Mouse (Mus musculus) testis, adult 2 months (tissue): ENCODE measurements around the gene D630045J12Rik. TPM values are rescaled to one million over a fixed set of nuclear protein-coding genes. Genes with fewer than 3 reads are reported as not detected.

ENCODE experiments used
- H3K27ac ChIP-seq: fragments of 200-500 bp; 2 replicates; pipeline ENCODE4 v1.5.1; 2012; ENCODE audit warnings: low read depth, low read length; ENCODE audit not compliant: control insufficient read depth, insufficient read depth
- H3K27me3 ChIP-seq: fragments of 200-500 bp; 2 replicates; pipeline ENCODE4 v1.6.1; 2012; ENCODE audit warnings: mild to moderate bottlenecking, low read length, moderate library complexity; ENCODE audit not compliant: control insufficient read depth, insufficient read depth
- H3K36me3 ChIP-seq: fragments of 200-500 bp; 2 replicates; pipeline ENCODE4 v1.6.1; 2012; ENCODE audit warnings: mild to moderate bottlenecking, low read length; ENCODE audit not compliant: control insufficient read depth, insufficient read depth
- H3K4me1 ChIP-seq: fragments of 200-500 bp; 2 replicates; pipeline ENCODE4 v1.6.1; 2012; ENCODE audit warnings: low read length; ENCODE audit not compliant: control insufficient read depth, insufficient read depth
- H3K4me3 ChIP-seq: fragments of 200-500 bp; 2 replicates; pipeline ENCODE4 v1.5.1; 2012; ENCODE audit warnings: low read depth, mild to moderate bottlenecking, low read length, moderate library complexity, mixed read lengths; ENCODE audit not compliant: control insufficient read depth
- CTCF ChIP-seq: fragments of 200-500 bp; IDR thresholded peaks from 2 replicates; pipeline ENCODE4 v1.5.1; 2012; ENCODE audit warnings: low read depth, mild to moderate bottlenecking, inconsistent platforms, low read length, moderate library complexity; ENCODE audit not compliant: control insufficient read depth, insufficient read depth, insufficient replicate concordance
- POLR2A ChIP-seq: fragments of 200-500 bp; IDR thresholded peaks from 2 replicates; pipeline ENCODE4 v1.6.1; 2012; ENCODE audit warnings: low read depth, mild to moderate bottlenecking, inconsistent platforms, low read length, moderate library complexity; ENCODE audit not compliant: control insufficient read depth
- polyA plus RNA-seq: library from polyadenylated mRNA; depleted of rRNA; stranded (reverse); fragments of >200 nt; gene quantifications from 2 replicates; pipeline ENCODE4 v1.2.3, GENCODE M21; 2012

D630045J12Rik gene
- polyA plus RNA-seq, 1 experiment: 3.4 TPM

GRCm38 (mm10) chr6:38201495-38201894 is 52.3 kb downstream of the D630045J12Rik start:
- Histone ChIP-seq H3K27ac (no peak overlapping the region), H3K4me3 (no peak overlapping the region), H3K36me3 (no peaks in the 10 kb centered on the region), H3K4me1 (no peaks in the 10 kb centered on the region), H3K27me3 (no peaks in the 10 kb centered on the region)
- TF ChIP-seq CTCF (no peak), POLR2A (no peak)

DNA sequence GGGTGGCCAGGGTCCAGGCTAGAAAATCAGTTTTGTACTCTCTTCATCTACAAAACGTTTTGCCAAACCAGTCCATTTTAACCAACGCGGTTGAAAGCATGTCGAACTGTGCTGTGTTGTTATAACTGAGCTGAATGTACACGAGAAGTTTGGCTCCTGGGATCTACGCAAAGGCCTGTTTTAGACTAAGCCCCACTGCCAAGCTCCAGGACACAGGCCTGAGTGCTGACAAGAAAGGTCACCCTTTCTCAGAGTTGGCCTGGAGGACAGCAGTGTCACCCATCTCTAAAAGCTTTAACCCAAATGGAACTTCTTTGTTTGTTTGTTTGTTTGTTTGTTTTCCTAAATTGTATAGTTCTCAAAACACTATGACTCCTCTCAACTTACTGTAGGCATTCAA is 54.2 kb downstream of the D630045J12Rik start:
- Histone ChIP-seq H3K27ac (no peak overlapping the region), H3K4me3 (no peak overlapping the region), H3K4me1 (no peaks in the 10 kb centered on the region), H3K36me3 (no peaks in the 10 kb centered on the region), H3K27me3 (no peaks in the 10 kb centered on the region)
- TF ChIP-seq CTCF (no peak), POLR2A (no peak)

GRCm38 (mm10) chr6:38198727-38199126 is 55.1 kb downstream of the D630045J12Rik start:
- no peaks in the 10 kb centered on the region for H3K27me3 ChIP-seq
- H3K4me1 ChIP-seq: no peaks in the 10 kb centered on the region
- no peaks in the 10 kb centered on the region for H3K36me3 ChIP-seq
- TF ChIP-seq CTCF (no peak), POLR2A (no peak)
- no peak overlapping the region for H3K4me3 ChIP-seq
- no peak overlapping the region for H3K27ac ChIP-seq

- H3K4me3 ChIP-seq: no peak overlapping the region
- H3K4me1 ChIP-seq: no peaks in the 10 kb centered on the region
- H3K27me3 ChIP-seq: no peaks in the 10 kb centered on the region
- TF ChIP-seq CTCF (no peak), POLR2A (no peak)
- no peak overlapping the region for H3K27ac ChIP-seq
- no peaks in the 10 kb centered on the region for H3K36me3 ChIP-seq
These were observed 57.3 kb downstream of the D630045J12Rik start for GRCm38 (mm10) chr6:38196266-38197189.

DNA sequence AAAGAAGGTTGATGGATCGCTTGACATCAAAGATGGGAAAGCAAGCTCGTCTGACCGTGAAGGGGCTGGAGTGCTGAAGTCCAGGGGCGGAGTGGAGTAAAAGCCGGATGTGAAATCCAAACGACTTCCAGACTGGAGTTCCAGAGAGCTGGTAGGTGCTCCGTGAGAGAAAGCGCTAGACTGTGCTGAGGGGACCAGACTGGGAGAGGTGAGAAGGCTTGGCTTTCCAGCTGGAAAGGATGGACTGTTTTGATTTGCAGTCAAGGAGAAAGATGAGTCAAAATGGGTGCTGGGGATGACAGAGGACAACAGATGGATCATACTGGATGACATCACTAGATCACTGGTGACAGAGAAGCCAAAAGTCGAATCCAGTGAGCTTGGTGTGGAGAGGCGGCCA is 58.5 kb downstream of the D630045J12Rik start:
- Histone ChIP-seq H3K4me3 (no peak overlapping the region), H3K36me3 (no peaks in the 10 kb centered on the region), H3K4me1 (no peaks in the 10 kb centered on the region), H3K27me3 (no peaks in the 10 kb centered on the region), H3K27ac (no peak overlapping the region)
- TF ChIP-seq CTCF (no peak), POLR2A (no peak)

- no peaks in the 10 kb centered on the region for H3K4me1 ChIP-seq
- H3K27me3 ChIP-seq: no peaks in the 10 kb centered on the region
- no peak overlapping the region for H3K4me3 ChIP-seq
- TF ChIP-seq POLR2A (no peak), CTCF (no peak)
- no peak overlapping the region for H3K27ac ChIP-seq
- H3K36me3 ChIP-seq: no peaks in the 10 kb centered on the region
These were observed 59.8 kb downstream of the D630045J12Rik start for GRCm38 (mm10) chr6:38194046-38194445.

DNA sequence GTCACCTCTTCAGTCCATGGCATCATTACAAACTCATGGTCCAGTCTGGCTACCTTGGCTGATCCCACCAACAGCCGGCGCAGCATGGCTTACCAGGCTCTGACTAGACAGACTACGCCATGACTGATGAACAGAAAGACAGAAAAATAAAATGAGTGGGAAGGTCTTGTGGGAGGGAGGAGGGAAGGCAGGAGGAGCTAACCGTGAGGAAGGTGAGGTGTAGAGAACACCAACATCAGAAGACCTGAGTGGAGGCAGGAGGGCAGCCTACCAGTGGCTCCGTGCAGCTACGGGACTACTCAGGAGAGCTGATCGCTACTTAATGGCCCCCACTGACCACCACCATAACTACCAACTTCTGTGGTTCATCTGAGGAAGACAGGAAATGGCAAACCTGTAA is 60.9 kb downstream of the D630045J12Rik start:
- no peaks in the 10 kb centered on the region for H3K27me3 ChIP-seq
- H3K27ac ChIP-seq: no peak overlapping the region
- no peak overlapping the region for H3K4me3 ChIP-seq
- TF ChIP-seq CTCF (no peak), POLR2A (no peak)
- no peaks in the 10 kb centered on the region for H3K36me3 ChIP-seq
- H3K4me1 ChIP-seq: no peaks in the 10 kb centered on the region
